Mouse (Mus musculus) forebrain, embryonic 11.5 days (tissue): ENCODE measurements at regions not wholly inside any gene's neighbourhood (a gene's known extent, or its start where the extent isn't known, plus 50 kb on each side); places are given as distances from the start of the nearest gene placed in this dataset.

ENCODE experiments used
- ATAC-seq: fragments of 200-750 bp; cut with Nextera tagmentation; replicated peaks from 2 replicates; pipeline ENCODE4 v1.8.0; 2017; ENCODE audit warnings: moderate TSS enrichment; ENCODE audit not compliant: low FRiP score
- DNase-seq: peaks from one replicate; pipeline ENCODE4 v3.0.0-alpha.2; 2017; ENCODE audit warnings: low spot score
- H3K27ac ChIP-seq: fragments of 300-500 bp; sonication (generic); 2 replicates; pipeline ENCODE4 v1.5.1; 2014; ENCODE audit warnings: low read depth, low read length
- H3K27me3 ChIP-seq: fragments of 300-500 bp; sonication (generic); 2 replicates; pipeline ENCODE4 v1.6.1; 2014; ENCODE audit warnings: mild to moderate bottlenecking, low read length, mixed read lengths; ENCODE audit not compliant: control insufficient read depth, insufficient read depth
- H3K36me3 ChIP-seq: fragments of 300-500 bp; sonication (generic); 2 replicates; pipeline ENCODE4 v1.6.1; 2014; ENCODE audit warnings: mild to moderate bottlenecking, low read length, moderate library complexity, mixed read lengths; ENCODE audit not compliant: control insufficient read depth, insufficient read depth
- H3K4me1 ChIP-seq: fragments of 300-500 bp; sonication (generic); replicated peaks from 2 replicates; pipeline ENCODE4 v1.6.1; 2014; ENCODE audit warnings: low read length, mixed read lengths; ENCODE audit not compliant: control insufficient read depth, insufficient read depth
- H3K4me2 ChIP-seq: fragments of 300-500 bp; sonication (generic); 2 replicates; pipeline ENCODE4 v1.6.1; 2014; ENCODE audit warnings: low read depth, mild to moderate bottlenecking, low read length, moderate library complexity, mixed read lengths; ENCODE audit not compliant: severe bottlenecking
- H3K4me3 ChIP-seq: fragments of 300-500 bp; sonication (generic); 2 replicates; pipeline ENCODE4 v1.5.1; 2014; ENCODE audit warnings: low read depth, low read length
- H3K9ac ChIP-seq: fragments of 300-500 bp; sonication (generic); 2 replicates; pipeline ENCODE4 v1.6.1; 2014; ENCODE audit warnings: low read length
- H3K9me3 ChIP-seq: fragments of 300-500 bp; sonication (generic); 2 replicates; pipeline ENCODE4 v1.6.1; 2016; ENCODE audit warnings: low read length, mixed read lengths; ENCODE audit not compliant: control insufficient read depth
- WGBS: fragments of 180-500 bp; shearing (Covaris S2); extraction: QIAGEN DNeasy Blood & Tissue Kit; methylation state at CpG from one replicate; pipeline ENCODE4 v1.1.7; 2014; 5-methylcytosine and 5-hydroxymethylcytosine counted together

GRCm38 (mm10) chr11:113133407-113133806 lies 351.4 kb downstream of the Sox9 start:
- no peaks in the 10 kb centered on the region; the same call in 1 of the 2 replicates for H3K4me1 ChIP-seq
- no peak overlapping the region for H3K4me2 ChIP-seq
- H3K36me3 ChIP-seq = no peaks in the 10 kb centered on the region; the same call in 1 of the 2 replicates
- no peak overlapping the region for H3K4me3 ChIP-seq
- ATAC-seq (no peak), DNase-seq (no peak)
- 97% methylated on average over 4 of the region's 4 CpGs for WGBS
- no peak overlapping the region for H3K27ac ChIP-seq
- H3K9ac ChIP-seq = no peak overlapping the region
- no peaks in the 10 kb centered on the region for H3K27me3 ChIP-seq
- no peaks in the 10 kb centered on the region; the same call in 1 of the 2 replicates for H3K9me3 ChIP-seq

- no peak overlapping the region for H3K27ac ChIP-seq
- H3K9ac ChIP-seq = no peak overlapping the region
- H3K27me3 ChIP-seq = no peaks in the 10 kb centered on the region
- H3K4me3 ChIP-seq = no peak overlapping the region
- WGBS = 50% methylated on average over 5 of the region's 5 CpGs
- DNase-seq = no peak
- no peaks in the 10 kb centered on the region; the same call in 1 of the 2 replicates for H3K4me1 ChIP-seq
- no peaks in the 10 kb centered on the region; the same call in 1 of the 2 replicates for H3K9me3 ChIP-seq
- no peak for ATAC-seq
- no peaks in the 10 kb centered on the region; the same call in 1 of the 2 replicates for H3K36me3 ChIP-seq
- no peak overlapping the region for H3K4me2 ChIP-seq
These were observed 353.2 kb downstream of the Sox9 start for GRCm38 (mm10) chr11:113135261-113135660.

GRCm38 (mm10) chr11:113138462-113138861 lies 356.4 kb downstream of the Sox9 start:
- Histone ChIP-seq H3K27me3 (no peaks in the 10 kb centered on the region), H3K9me3 (no peaks in the 10 kb centered on the region; the same call in 1 of the 2 replicates), H3K4me2 (no peak overlapping the region), H3K4me3 (no peak overlapping the region), H3K4me1 (no peaks in the 10 kb centered on the region; the same call in 1 of the 2 replicates), H3K36me3 (no peaks in the 10 kb centered on the region), H3K27ac (no peak overlapping the region), H3K9ac (no peak overlapping the region)
- 79% methylated on average over 5 of the region's 5 CpGs for WGBS
- no peak for ATAC-seq
- no peak for DNase-seq

- ATAC-seq (no peak), DNase-seq (no peak)
- Histone ChIP-seq H3K36me3 (no peaks in the 10 kb centered on the region), H3K4me2 (no peak overlapping the region), H3K9ac (no peak overlapping the region), H3K9me3 (no peaks in the 10 kb centered on the region; the same call in 1 of the 2 replicates), H3K27ac (no peak overlapping the region), H3K4me3 (no peak overlapping the region), H3K27me3 (no peaks in the 10 kb centered on the region), H3K4me1 (peaks cover 10% of the 10 kb centered on the region)
- WGBS = 73% methylated on average over 9 of the region's 9 CpGs
These were observed 358.6 kb downstream of the Sox9 start for GRCm38 (mm10) chr11:113140595-113140994.

- no peaks in the 10 kb centered on the region for H3K36me3 ChIP-seq
- DNase-seq = no peak
- no peak overlapping the region for H3K4me2 ChIP-seq
- no peaks in the 10 kb centered on the region for H3K9me3 ChIP-seq
- no peak overlapping the region for H3K9ac ChIP-seq
- ATAC-seq = no peak
- no peaks in the 10 kb centered on the region for H3K27me3 ChIP-seq
- H3K4me1 ChIP-seq = peaks cover 10% of the 10 kb centered on the region
- no peak overlapping the region for H3K27ac ChIP-seq
- 57% methylated on average over 1 of the region's 1 CpGs for WGBS
- no peak overlapping the region for H3K4me3 ChIP-seq
These were observed 360.8 kb downstream of the Sox9 start for GRCm38 (mm10) chr11:113142816-113143215.

GRCm38 (mm10) chr11:113143839-113144627 lies 362.0 kb downstream of the Sox9 start:
- ATAC-seq = peak; percentile 76
- no peak overlapping the region for H3K4me2 ChIP-seq
- peaks cover 10% of the 10 kb centered on the region for H3K4me1 ChIP-seq
- no peak overlapping the region for H3K4me3 ChIP-seq
- H3K9ac ChIP-seq = no peak overlapping the region; the same call in 1 of the 2 replicates
- H3K27ac ChIP-seq = peak overlapping the region; percentile 25; the same call in 1 of the 2 replicates
- WGBS = 25% methylated on average over 14 of the region's 14 CpGs
- H3K36me3 ChIP-seq = no peaks in the 10 kb centered on the region
- no peak for DNase-seq
- no peaks in the 10 kb centered on the region for H3K27me3 ChIP-seq
- no peaks in the 10 kb centered on the region for H3K9me3 ChIP-seq

- Histone ChIP-seq H3K9ac (no peak overlapping the region), H3K4me1 (peaks cover 10% of the 10 kb centered on the region), H3K4me3 (no peak overlapping the region), H3K27ac (no peak overlapping the region), H3K27me3 (no peaks in the 10 kb centered on the region), H3K9me3 (no peaks in the 10 kb centered on the region), H3K36me3 (no peaks in the 10 kb centered on the region), H3K4me2 (no peak overlapping the region)
- 89% methylated on average over 4 of the region's 4 CpGs for WGBS
- no peak for DNase-seq
- ATAC-seq = no peak
These were observed 363.7 kb downstream of the Sox9 start for GRCm38 (mm10) chr11:113145721-113146120.

GRCm38 (mm10) chr11:113146762-113147161 lies 364.7 kb downstream of the Sox9 start:
- Histone ChIP-seq H3K27me3 (no peaks in the 10 kb centered on the region), H3K4me2 (no peak overlapping the region), H3K36me3 (no peaks in the 10 kb centered on the region), H3K4me3 (no peak overlapping the region), H3K27ac (no peak overlapping the region), H3K4me1 (peaks cover 10% of the 10 kb centered on the region), H3K9me3 (no peaks in the 10 kb centered on the region), H3K9ac (no peak overlapping the region)
- DNase-seq (no peak), ATAC-seq (no peak)
- WGBS = 94% methylated on average over 8 of the region's 8 CpGs
